Mouse (Mus musculus) MEL (cell line): ENCODE data around the gene Ndufs2. TPM values are rescaled to one million over a fixed set of nuclear protein-coding genes. Genes with fewer than 3 reads are reported as not detected.

ENCODE experiments used
- DNase-seq: peaks from one replicate; pipeline ENCODE4 v3.0.0; 2011; ENCODE audit warnings: low read depth, low spot score
- H3K27ac ChIP-seq: 2 replicates; pipeline ENCODE4 v1.5.1; 2012; ENCODE audit warnings: low read depth, mild to moderate bottlenecking, control low read depth, low read length, moderate library complexity; ENCODE audit not compliant: control insufficient read depth
- H3K27me3 ChIP-seq, 2 experiments: fragments of 150-350 bp in 1 of 2; sonication (generic) in 1 of 2; 2 replicates each; pipeline ENCODE4 v1.6.1; 2012; ENCODE audit warnings: low read length in 2 of 2, mild to moderate bottlenecking in 2 of 2, improper control_type of control experiment in 1 of 2, moderate library complexity in 1 of 2; ENCODE audit not compliant: insufficient read depth in 2 of 2, control insufficient read depth in 1 of 2
- H3K36me3 ChIP-seq, 2 experiments: 2 replicates each; pipeline ENCODE4 v1.6.1; 2012 to 2014; ENCODE audit warnings: low read length in 2 of 2, improper control_type of control experiment in 1 of 2, inconsistent platforms in 1 of 2, mild to moderate bottlenecking in 1 of 2; ENCODE audit not compliant: insufficient read depth in 2 of 2, control insufficient read depth in 1 of 2
- H3K4me1 ChIP-seq, 2 experiments: fragments of 150-350 bp in 1 of 2; sonication (generic) in 1 of 2; 2 replicates each; pipeline ENCODE4 v1.6.1; 2012; ENCODE audit warnings: low read length in 2 of 2, improper control_type of control experiment in 1 of 2, mild to moderate bottlenecking in 1 of 2; ENCODE audit not compliant: insufficient read depth in 2 of 2, control insufficient read depth in 1 of 2
- H3K4me3 ChIP-seq, 2 experiments: fragments of 150-350 bp in 1 of 2; sonication (generic) in 1 of 2; 2 replicates each; pipeline ENCODE4 v1.5.1; 2012; ENCODE audit warnings: low read depth in 2 of 2, low read length in 2 of 2, mild to moderate bottlenecking in 2 of 2, moderate library complexity in 2 of 2, control low read depth in 1 of 2, improper control_type of control experiment in 1 of 2; ENCODE audit not compliant: control insufficient read depth in 1 of 2, insufficient read depth in 1 of 2
- H3K79me2 ChIP-seq: 2 replicates; pipeline ENCODE4 v1.6.1; 2012; ENCODE audit warnings: mild to moderate bottlenecking, low read length, moderate library complexity; ENCODE audit not compliant: control insufficient read depth, poor library complexity, insufficient read depth
- H3K9ac ChIP-seq: 2 replicates; pipeline ENCODE4 v1.6.1; 2012; ENCODE audit warnings: low read depth, mild to moderate bottlenecking, control low read depth, low read length, moderate library complexity; ENCODE audit not compliant: control insufficient read depth, poor library complexity, severe bottlenecking
- H3K9me3 ChIP-seq: fragments of 150-350 bp; sonication (generic); replicated peaks from 2 replicates; pipeline ENCODE4 v1.6.1; 2012; ENCODE audit warnings: mild to moderate bottlenecking, low read length, improper control_type of control experiment, moderate library complexity; ENCODE audit not compliant: insufficient read depth
- BHLHE40 ChIP-seq: IDR thresholded peaks from 2 replicates; pipeline ENCODE4 v1.6.1; 2012; ENCODE audit warnings: low read depth, mild to moderate bottlenecking, inconsistent platforms, low read length, improper control_type of control experiment, borderline replicate concordance
- CHD2 ChIP-seq: IDR thresholded peaks from 2 replicates; pipeline ENCODE4 v1.6.1; 2011; ENCODE audit warnings: low read length, improper control_type of control experiment
- E2F4 ChIP-seq: IDR thresholded peaks from 2 replicates; pipeline ENCODE4 v1.6.1; 2011; ENCODE audit warnings: low read depth, low read length, improper control_type of control experiment, borderline replicate concordance
- ELF1 ChIP-seq: IDR thresholded peaks from 2 replicates; pipeline ENCODE4 v1.6.1; 2014; ENCODE audit warnings: low read depth, mild to moderate bottlenecking, inconsistent platforms, low read length, improper control_type of control experiment, moderate library complexity
- EP300 ChIP-seq, 2 experiments: IDR thresholded peaks; 2 replicates each; pipeline ENCODE4 v1.6.1; 2011; ENCODE audit warnings: improper control_type of control experiment in 2 of 2, low read length in 2 of 2, low read depth in 1 of 2, mild to moderate bottlenecking in 1 of 2
- ETS1 ChIP-seq: IDR thresholded peaks from 2 replicates; pipeline ENCODE4 v1.6.1; 2012; ENCODE audit warnings: low read depth, mild to moderate bottlenecking, inconsistent platforms, low read length, improper control_type of control experiment, moderate library complexity
- HCFC1 ChIP-seq: IDR thresholded peaks from 2 replicates; pipeline ENCODE4 v1.6.1; 2012; ENCODE audit warnings: low read depth, mild to moderate bottlenecking, inconsistent platforms, low read length, improper control_type of control experiment, moderate library complexity
- MAX ChIP-seq: IDR thresholded peaks from 2 replicates; pipeline ENCODE4 v1.6.1; 2011; ENCODE audit warnings: low read length, improper control_type of control experiment
- MEF2A ChIP-seq: IDR thresholded peaks from 2 replicates; pipeline ENCODE4 v1.6.1; 2014; ENCODE audit warnings: low read depth, mild to moderate bottlenecking, inconsistent platforms, low read length, improper control_type of control experiment; ENCODE audit not compliant: poor library complexity, insufficient replicate concordance, severe bottlenecking; ENCODE audit errors: extremely low read depth
- MXI1 ChIP-seq: IDR thresholded peaks from 2 replicates; pipeline ENCODE4 v1.6.1; 2011; ENCODE audit warnings: mild to moderate bottlenecking, low read depth, low read length, improper control_type of control experiment
- MYB ChIP-seq: IDR thresholded peaks from 2 replicates; pipeline ENCODE4 v1.6.1; 2011; ENCODE audit warnings: mild to moderate bottlenecking, low read depth, low read length, improper control_type of control experiment
- MYC ChIP-seq: IDR thresholded peaks from 2 replicates; pipeline ENCODE4 v1.6.1; 2011; ENCODE audit warnings: low read depth, mild to moderate bottlenecking, low read length, improper control_type of control experiment, moderate library complexity
- NELFE ChIP-seq: IDR thresholded peaks from 2 replicates; pipeline ENCODE4 v1.6.1; 2011; ENCODE audit warnings: low read depth, low read length, improper control_type of control experiment
- POLR2A ChIP-seq, 2 experiments: IDR thresholded peaks; 2 replicates each; pipeline ENCODE4 v1.6.1; 2011 to 2012; ENCODE audit warnings: low read length in 2 of 2, mild to moderate bottlenecking in 2 of 2, control low read depth in 1 of 2, improper control_type of control experiment in 1 of 2, low read depth in 1 of 2, moderate library complexity in 1 of 2; ENCODE audit not compliant: control insufficient read depth in 1 of 2, insufficient read depth in 1 of 2, poor library complexity in 1 of 2
- RAD21 ChIP-seq: IDR thresholded peaks from 2 replicates; pipeline ENCODE4 v1.6.1; 2011; ENCODE audit warnings: mild to moderate bottlenecking, low read depth, low read length, improper control_type of control experiment
- RCOR1 ChIP-seq: IDR thresholded peaks from 2 replicates; pipeline ENCODE4 v1.6.1; 2012; ENCODE audit warnings: low read depth, mild to moderate bottlenecking, inconsistent platforms, low read length, improper control_type of control experiment
- SIN3A ChIP-seq: IDR thresholded peaks from 2 replicates; pipeline ENCODE4 v1.6.1; 2012; ENCODE audit warnings: low read length, improper control_type of control experiment, inconsistent platforms
- SMC3 ChIP-seq: IDR thresholded peaks from 2 replicates; pipeline ENCODE4 v1.6.1; 2011; ENCODE audit warnings: low read depth, low read length, improper control_type of control experiment
- TBP ChIP-seq: IDR thresholded peaks from 2 replicates; pipeline ENCODE4 v1.8.0; 2011; ENCODE audit warnings: low read depth, low read length, improper control_type of control experiment
- USF1 ChIP-seq: IDR thresholded peaks from 2 replicates; pipeline ENCODE4 v1.6.1; 2014; ENCODE audit warnings: low read depth, mild to moderate bottlenecking, inconsistent platforms, low read length, improper control_type of control experiment, moderate library complexity
- USF2 ChIP-seq, 2 experiments: IDR thresholded peaks; 2 replicates each; pipeline ENCODE4 v1.6.1; 2011 to 2012; ENCODE audit warnings: improper control_type of control experiment in 2 of 2, low read length in 2 of 2, borderline replicate concordance in 1 of 2, inconsistent platforms in 1 of 2, low read depth in 1 of 2, mild to moderate bottlenecking in 1 of 2; ENCODE audit not compliant: insufficient read depth in 1 of 2
- ZC3H11A ChIP-seq: IDR thresholded peaks from 2 replicates; pipeline ENCODE4 v1.6.1; 2012; ENCODE audit warnings: low read depth, mild to moderate bottlenecking, inconsistent platforms, low read length, improper control_type of control experiment
- ZKSCAN1 ChIP-seq: IDR thresholded peaks from 2 replicates; pipeline ENCODE4 v1.6.1; 2012; ENCODE audit warnings: low read depth, mild to moderate bottlenecking, inconsistent platforms, low read length, improper control_type of control experiment, moderate library complexity
- ZMIZ1 ChIP-seq: IDR thresholded peaks from 2 replicates; pipeline ENCODE4 v1.6.1; 2012; ENCODE audit warnings: low read depth, mild to moderate bottlenecking, inconsistent platforms, low read length, improper control_type of control experiment, moderate library complexity
- polyA plus RNA-seq, 2 experiments: library from polyadenylated mRNA; stranded (reverse) in 1 of 2; unstranded in 1 of 2; fragments of >175 nt in 1 of 2; fragments of >200 nt in 1 of 2; gene quantifications; 2 replicates each; pipeline versions ENCODE4 v1.2.1 to v1.2.4; 2012; ENCODE audit warnings: low replicate concordance in 2 of 2, low read depth in 1 of 2; ENCODE audit not compliant: insufficient read length in 2 of 2, insufficient read depth in 1 of 2, missing spikeins in 1 of 2
- total RNA-seq: library from RNA; depleted of rRNA; stranded (reverse); fragments of 300-350 nt; gene quantifications from 2 replicates; pipeline ENCODE4 v1.2.3, GENCODE M21; 2012

Ndufs2 gene
- total and polyA plus RNA-seq, 3 experiments, result 169 to 415 (median 292) TPM

GRCm38 (mm10) chr1:171272086-171272485 lies 20.9 kb upstream of the Ndufs2 start:
- peak; percentile 76 for DNase-seq
- H3K27ac ChIP-seq, result peak overlapping the region; percentile 53
- no peaks in the 10 kb centered on the region; the same call in 1 of the 2 replicates for H3K79me2 ChIP-seq
- H3K4me1 ChIP-seq, result peaks cover 13 to 21% of the 10 kb centered on the region in 2 experiments
- peaks cover 1 to 29% of the 10 kb centered on the region in 2 experiments; a peak in 3 of 4 replicates for H3K36me3 ChIP-seq
- no peaks in the 10 kb centered on the region for H3K9me3 ChIP-seq
- H3K4me3 ChIP-seq, result peak overlapping the region; percentile 73 to 89
- TF ChIP-seq NELFE, result 0 out of 2 replicates have a peak, but pooled peaks have one; percentile 3
- TF ChIP-seq SMC3, result no peak
- peak; percentile 35; the same call in 1 of the 2 replicates for TF ChIP-seq SIN3A
- TF ChIP-seq HCFC1, result 0 out of 2 replicates have a peak, but pooled peaks have one; percentile 49
- TF ChIP-seq USF2 (IDR thresholded peaks at IDR 0.05; ENCODE audit: borderline replicate concordance in 1 of 2, insufficient read depth in 1 of 2, low read depth in 1 of 2, low read length in 2 of 2), result no peak
- TF ChIP-seq MAX, result no peak
- no peak for TF ChIP-seq USF1
- TF ChIP-seq POLR2A (IDR thresholded peaks at IDR 0.05; ENCODE audit: control insufficient read depth in 1 of 2, insufficient read depth in 1 of 2, low read depth in 1 of 2, low read length in 2 of 2, poor library complexity in 1 of 2), result no peak
- no peak for TF ChIP-seq BHLHE40
- TF ChIP-seq RAD21, result no peak
- TF ChIP-seq E2F4, result no peak
- TF ChIP-seq MYC, result no peak
- TF ChIP-seq CHD2, result no peak
- TF ChIP-seq ELF1, result 0 out of 2 replicates have a peak, but pooled peaks have one; percentile 28
- no peak for TF ChIP-seq RCOR1
- peak; percentile 42; the same call in 1 of the 2 replicates for TF ChIP-seq ETS1
- TF ChIP-seq EP300 (IDR thresholded peaks at IDR 0.05; ENCODE audit: low read depth in 1 of 2, low read length in 2 of 2), result peak in 1 of 2 experiments; percentile 57; a peak in 1 of 4 replicates
- H3K9ac ChIP-seq, result peak overlapping the region; percentile 51
- no peaks in the 10 kb centered on the region for H3K27me3 ChIP-seq

GRCm38 (mm10) chr1:171271622-171272021 lies 20.4 kb upstream of the Ndufs2 start:
- DNase-seq, result peak; percentile 46
- Histone ChIP-seq H3K27ac (peak overlapping the region; percentile 53), H3K9ac (peak overlapping the region; percentile 51), H3K36me3 (peaks cover 1 to 30% of the 10 kb centered on the region in 2 experiments; a peak in 3 of 4 replicates), H3K9me3 (no peaks in the 10 kb centered on the region), H3K4me3 (peak overlapping the region; percentile 73 to 89), H3K27me3 (no peaks in the 10 kb centered on the region), H3K4me1 (peaks cover 16 to 23% of the 10 kb centered on the region in 2 experiments), H3K79me2 (no peaks in the 10 kb centered on the region; the same call in 1 of the 2 replicates)
- TF ChIP-seq ZMIZ1 (0 out of 2 replicates have a peak, but pooled peaks have one; percentile 14), MXI1 (no peak), NELFE (0 out of 2 replicates have a peak, but pooled peaks have one; percentile 10), MYB (no peak), HCFC1 (no peak), ZKSCAN1 (no peak), EP300 (IDR thresholded peaks at IDR 0.05; ENCODE audit: low read depth in 1 of 2, low read length in 2 of 2) (no peak), TBP (no peak), MEF2A (no peak), ZC3H11A (no peak)
